Mouse (Mus musculus): ENCODE measurements at regions not wholly inside any gene's neighbourhood (a gene's known extent, or its start where the extent isn't known, plus 50 kb on each side); places are given as distances from the start of the nearest gene placed in this dataset.

DNA sequence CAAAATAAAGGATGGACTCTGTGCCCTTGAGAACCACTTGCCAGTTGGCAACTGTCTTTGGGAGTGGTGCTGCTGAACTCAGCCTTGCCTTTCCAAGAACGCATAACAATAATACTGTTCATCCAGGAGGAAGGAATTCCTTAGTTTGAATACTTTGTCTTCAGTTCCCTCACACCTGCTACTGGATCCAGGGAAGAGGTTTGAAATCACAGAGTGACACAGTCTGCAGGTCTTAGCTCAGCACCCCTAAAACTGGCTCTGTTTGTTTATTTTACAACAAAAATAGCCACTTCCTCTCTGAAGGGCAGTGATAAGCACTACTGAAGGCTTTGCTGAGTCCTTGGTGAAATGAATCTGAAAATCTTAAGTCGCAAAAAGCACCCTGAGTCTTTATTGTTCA, 703.1 kb upstream of the Marcks start:
- TF ChIP-seq RCOR1 (conservative IDR thresholded peaks at IDR 0.05; ENCODE audit: low read depth, low read length) (no peak), MEF2A (IDR thresholded peaks at IDR 0.05; ENCODE audit: borderline replicate concordance, low read depth, low read length) (no peak), POLR2A (IDR thresholded peaks at IDR 0.05; ENCODE audit: low read depth, low read length) (no peak)

Data from CH12.LX (cell line).